Mouse (Mus musculus) hindbrain, embryonic 12.5 days (tissue): ENCODE measurements around the gene Usp25. TPM values are rescaled to one million over a fixed set of nuclear protein-coding genes. Genes with fewer than 3 reads are reported as not detected.

Experiments used
- ATAC-seq: fragments of 200-750 bp; cut with Nextera tagmentation; 2 replicates; pipeline ENCODE4 v1.8.0; 2017; ENCODE audit warnings: moderate TSS enrichment; ENCODE audit not compliant: low FRiP score
- H3K27ac ChIP-seq: fragments of 300-500 bp; sonication (generic); 2 replicates; pipeline ENCODE4 v1.5.1; 2016; ENCODE audit warnings: mild to moderate bottlenecking
- H3K27me3 ChIP-seq: fragments of 300-500 bp; sonication (generic); 2 replicates; pipeline ENCODE4 v1.6.1; 2016; ENCODE audit warnings: mild to moderate bottlenecking
- H3K36me3 ChIP-seq: fragments of 300-500 bp; sonication (generic); 2 replicates; pipeline ENCODE4 v1.6.1; 2016; ENCODE audit warnings: mild to moderate bottlenecking
- H3K4me1 ChIP-seq: fragments of 300-500 bp; sonication (generic); 2 replicates; pipeline ENCODE4 v1.6.1; 2016
- H3K4me2 ChIP-seq: fragments of 300-500 bp; sonication (generic); replicated peaks from 2 replicates; pipeline ENCODE4 v1.6.1; 2016; ENCODE audit warnings: mild to moderate bottlenecking
- H3K4me3 ChIP-seq: fragments of 300-500 bp; sonication (generic); 2 replicates; pipeline ENCODE4 v1.5.1; 2016; ENCODE audit warnings: mild to moderate bottlenecking
- H3K9ac ChIP-seq: fragments of 300-500 bp; sonication (generic); 2 replicates; pipeline ENCODE4 v1.6.1; 2016; ENCODE audit warnings: mild to moderate bottlenecking, moderate library complexity
- H3K9me3 ChIP-seq: fragments of 300-500 bp; sonication (generic); replicated peaks from 2 replicates; pipeline ENCODE4 v1.6.1; 2016; ENCODE audit warnings: mild to moderate bottlenecking
- WGBS: fragments of 180-500 bp; shearing (Covaris S2); methylation state at CpG from one replicate; pipeline ENCODE4 v1.1.7; 2016; 5-methylcytosine and 5-hydroxymethylcytosine counted together
- polyA plus RNA-seq: library from polyadenylated mRNA; unstranded; fragments of >200 nt; fragmentation: Nextera tagmentation; extraction: Ambion mirVana; gene quantifications from 2 replicates; pipeline ENCODE4 v1.2.1, GENCODE M21; 2016

Gene Usp25
- polyA plus RNA-seq, 1 experiment from 2014 or later, result 21.0 TPM

GRCm38 (mm10) chr16:77020190-77020589 lies 6.7 kb downstream of the Usp25 start:
- Histone ChIP-seq H3K9me3 (peaks cover 5% of the 10 kb centered on the region), H3K36me3 (peaks cover 7% of the 10 kb centered on the region; the same call in 1 of the 2 replicates), H3K9ac (no peak overlapping the region), H3K4me2 (no peak overlapping the region), H3K27ac (no peak overlapping the region), H3K27me3 (no peaks in the 10 kb centered on the region), H3K4me3 (no peak overlapping the region), H3K4me1 (peaks cover 21% of the 10 kb centered on the region)
- no peak; the same call in 1 of the 2 replicates for ATAC-seq
- WGBS, result 64% methylated on average over 3 of the region's 3 CpGs

- H3K4me1 ChIP-seq, result peaks cover 15% of the 10 kb centered on the region
- H3K27ac ChIP-seq, result no peak overlapping the region
- peaks cover 9% of the 10 kb centered on the region; the same call in 1 of the 2 replicates for H3K36me3 ChIP-seq
- H3K9me3 ChIP-seq, result peaks cover 6% of the 10 kb centered on the region
- WGBS, result 90% methylated on average over 7 of the region's 7 CpGs
- no peak overlapping the region for H3K4me3 ChIP-seq
- no peak overlapping the region for H3K4me2 ChIP-seq
- no peak overlapping the region for H3K9ac ChIP-seq
- no peak for ATAC-seq
- no peaks in the 10 kb centered on the region for H3K27me3 ChIP-seq
These were observed 10.3 kb downstream of the Usp25 start for GRCm38 (mm10) chr16:77023627-77024379.

GRCm38 (mm10) chr16:77026099-77026498 lies 12.6 kb downstream of the Usp25 start:
- H3K27me3 ChIP-seq, result no peaks in the 10 kb centered on the region
- no peak overlapping the region for H3K4me2 ChIP-seq
- 90% methylated on average over 4 of the region's 4 CpGs for WGBS
- no peak overlapping the region for H3K27ac ChIP-seq
- H3K4me3 ChIP-seq, result no peak overlapping the region
- peaks cover 9% of the 10 kb centered on the region; the same call in 1 of the 2 replicates for H3K36me3 ChIP-seq
- no peak overlapping the region for H3K9ac ChIP-seq
- H3K9me3 ChIP-seq, result peaks cover 6% of the 10 kb centered on the region
- no peak for ATAC-seq
- peaks cover 15% of the 10 kb centered on the region for H3K4me1 ChIP-seq

- H3K9me3 ChIP-seq, result peaks cover 6% of the 10 kb centered on the region
- 94% methylated on average over 6 of the region's 6 CpGs for WGBS
- no peak for ATAC-seq
- no peak overlapping the region for H3K9ac ChIP-seq
- no peaks in the 10 kb centered on the region for H3K27me3 ChIP-seq
- H3K27ac ChIP-seq, result no peak overlapping the region
- H3K36me3 ChIP-seq, result peaks cover 9% of the 10 kb centered on the region; the same call in 1 of the 2 replicates
- no peak overlapping the region for H3K4me2 ChIP-seq
- H3K4me1 ChIP-seq, result peaks cover 15% of the 10 kb centered on the region
- H3K4me3 ChIP-seq, result no peak overlapping the region
These were observed 13.4 kb downstream of the Usp25 start for GRCm38 (mm10) chr16:77026933-77027332.

GRCm38 (mm10) chr16:77027976-77028686 lies 14.6 kb downstream of the Usp25 start:
- no peak overlapping the region for H3K27ac ChIP-seq
- WGBS, result 85% methylated on average over 14 of the region's 14 CpGs
- no peaks in the 10 kb centered on the region for H3K27me3 ChIP-seq
- no peak overlapping the region for H3K9ac ChIP-seq
- no peak overlapping the region for H3K4me2 ChIP-seq
- H3K9me3 ChIP-seq, result peaks cover 6% of the 10 kb centered on the region
- peaks cover 9% of the 10 kb centered on the region; the same call in 1 of the 2 replicates for H3K36me3 ChIP-seq
- ATAC-seq, result no peak
- H3K4me1 ChIP-seq, result peaks cover 15% of the 10 kb centered on the region
- no peak overlapping the region for H3K4me3 ChIP-seq

GRCm38 (mm10) chr16:77028687-77029417 lies 15.3 kb downstream of the Usp25 start:
- no peak for ATAC-seq
- Histone ChIP-seq H3K9me3 (peaks cover 6% of the 10 kb centered on the region), H3K9ac (no peak overlapping the region), H3K4me2 (no peak overlapping the region), H3K4me1 (peaks cover 15% of the 10 kb centered on the region), H3K36me3 (peaks cover 9% of the 10 kb centered on the region; the same call in 1 of the 2 replicates), H3K27me3 (no peaks in the 10 kb centered on the region), H3K4me3 (no peak overlapping the region), H3K27ac (no peak overlapping the region)
- WGBS, result 77% methylated on average over 10 of the region's 10 CpGs

GRCm38 (mm10) chr16:77030435-77030834 lies 16.9 kb downstream of the Usp25 start:
- Histone ChIP-seq H3K36me3 (no peaks in the 10 kb centered on the region; the same call in 1 of the 2 replicates), H3K4me2 (no peak overlapping the region), H3K4me3 (no peak overlapping the region), H3K9me3 (no peaks in the 10 kb centered on the region), H3K4me1 (peaks cover 15% of the 10 kb centered on the region), H3K9ac (no peak overlapping the region), H3K27me3 (no peaks in the 10 kb centered on the region), H3K27ac (no peak overlapping the region)
- WGBS, result 68% methylated on average over 2 of the region's 2 CpGs
- no peak for ATAC-seq

- peaks cover 15% of the 10 kb centered on the region for H3K36me3 ChIP-seq
- no peak for ATAC-seq
- no peaks in the 10 kb centered on the region for H3K9me3 ChIP-seq
- no peak overlapping the region for H3K4me3 ChIP-seq
- H3K9ac ChIP-seq, result no peak overlapping the region
- no peak overlapping the region for H3K27ac ChIP-seq
- no peak overlapping the region for H3K4me2 ChIP-seq
- 90% methylated on average over 5 of the region's 5 CpGs for WGBS
- no peaks in the 10 kb centered on the region for H3K27me3 ChIP-seq
- peaks cover 12% of the 10 kb centered on the region for H3K4me1 ChIP-seq
These were observed 20.8 kb downstream of the Usp25 start for GRCm38 (mm10) chr16:77034329-77034728.

GRCm38 (mm10) chr16:77034751-77035150 lies 21.2 kb downstream of the Usp25 start:
- H3K4me3 ChIP-seq, result no peak overlapping the region
- no peak overlapping the region for H3K9ac ChIP-seq
- 88% methylated on average over 8 of the region's 8 CpGs for WGBS
- ATAC-seq, result no peak
- no peaks in the 10 kb centered on the region for H3K9me3 ChIP-seq
- peaks cover 17% of the 10 kb centered on the region for H3K36me3 ChIP-seq
- H3K27ac ChIP-seq, result no peak overlapping the region
- H3K4me1 ChIP-seq, result peaks cover 12% of the 10 kb centered on the region
- H3K4me2 ChIP-seq, result no peak overlapping the region
- H3K27me3 ChIP-seq, result no peaks in the 10 kb centered on the region

- Histone ChIP-seq H3K36me3 (peaks cover 17% of the 10 kb centered on the region), H3K4me3 (no peak overlapping the region), H3K4me2 (no peak overlapping the region), H3K4me1 (no peaks in the 10 kb centered on the region), H3K27ac (no peak overlapping the region), H3K27me3 (no peaks in the 10 kb centered on the region), H3K9ac (no peak overlapping the region), H3K9me3 (no peaks in the 10 kb centered on the region)
- no peak for ATAC-seq
- 89% methylated on average over 5 of the region's 5 CpGs for WGBS
These were observed 28.1 kb downstream of the Usp25 start for GRCm38 (mm10) chr16:77041573-77041972.

- Histone ChIP-seq H3K27me3 (no peaks in the 10 kb centered on the region), H3K36me3 (peaks cover 9% of the 10 kb centered on the region), H3K9ac (no peak overlapping the region), H3K9me3 (no peaks in the 10 kb centered on the region), H3K4me1 (no peaks in the 10 kb centered on the region), H3K27ac (no peak overlapping the region), H3K4me3 (no peak overlapping the region), H3K4me2 (no peak overlapping the region)
- no peak for ATAC-seq
- WGBS, result 94% methylated on average over 5 of the region's 5 CpGs
These were observed 30.0 kb downstream of the Usp25 start for GRCm38 (mm10) chr16:77043499-77043898.

GRCm38 (mm10) chr16:77054184-77054583 lies 40.7 kb downstream of the Usp25 start:
- ATAC-seq, result no peak
- no peaks in the 10 kb centered on the region for H3K27me3 ChIP-seq
- WGBS, result 89% methylated on average over 2 of the region's 2 CpGs

More at GRCm38 (mm10) chr16:77054184-77054583, 40.7 kb downstream of the Usp25 start:
- H3K36me3 ChIP-seq, result no peaks in the 10 kb centered on the region
- no peak overlapping the region for H3K9ac ChIP-seq
- H3K4me3 ChIP-seq, result no peak overlapping the region
- no peaks in the 10 kb centered on the region for H3K9me3 ChIP-seq
- peaks cover 3% of the 10 kb centered on the region; the same call in 1 of the 2 replicates for H3K4me1 ChIP-seq
- no peak overlapping the region for H3K4me2 ChIP-seq
- H3K27ac ChIP-seq, result no peak overlapping the region
